Mouse (Mus musculus): ENCODE measurements around the gene Ssbp3. TPM values are rescaled to one million over a fixed set of nuclear protein-coding genes. Genes with fewer than 3 reads are reported as not detected.

Gene Ssbp3
- total RNA-seq, 2 experiments from 2014 or later = 160 to 182 TPM

Other genes starting within 250 kb of the Ssbp3 start
- gene Ttc4, start 231.8 kb upstream of the Ssbp3 start, total RNA-seq (2021) = 10 to 100 TPM; 40.4 to 47.7 TPM
- 1 to 10 TPM; 2.2 to 4.1 TPM for gene Mroh7, start 179.8 kb upstream of the Ssbp3 start, total RNA-seq (2021)
- not detected for gene Fam151a, start 176.8 kb upstream of the Ssbp3 start, total RNA-seq (2021)
- gene Acot11, start 105.7 kb upstream of the Ssbp3 start, total RNA-seq (2021) = 10 to 100 TPM; 43.0 to 51.2 TPM
- 10 to 100 TPM; 56.1 to 58.9 TPM for gene Mrpl37, start 156.2 kb downstream of the Ssbp3 start, total RNA-seq (2021)
- 1 to 10 TPM; 4.7 to 7.4 TPM for gene Cyb5rl, start 156.3 kb downstream of the Ssbp3 start, total RNA-seq (2021)
- not detected for gene Cdcp2, start 186.2 kb downstream of the Ssbp3 start, total RNA-seq (2021)